Mouse (Mus musculus) forebrain, embryonic 11.5 days (tissue): ENCODE results near the gene Tanc2. TPM values are rescaled to one million over a fixed set of nuclear protein-coding genes. Genes with fewer than 3 reads are reported as not detected.
A peak's percentile ranks its signal among the peaks of the same experiment; 100 is the strongest.

Experiments
- ATAC-seq: fragments of 200-750 bp; cut with Nextera tagmentation; replicated peaks from 2 replicates; pipeline ENCODE4 v1.8.0; 2017; ENCODE audit warnings: moderate TSS enrichment; ENCODE audit not compliant: low FRiP score
- DNase-seq: peaks from one replicate; pipeline ENCODE4 v3.0.0-alpha.2; 2017; ENCODE audit warnings: low spot score
- H3K27ac ChIP-seq: fragments of 300-500 bp; sonication (generic); 2 replicates; pipeline ENCODE4 v1.5.1; 2014; ENCODE audit warnings: low read depth, low read length
- H3K27me3 ChIP-seq: fragments of 300-500 bp; sonication (generic); 2 replicates; pipeline ENCODE4 v1.6.1; 2014; ENCODE audit warnings: mild to moderate bottlenecking, low read length, mixed read lengths; ENCODE audit not compliant: control insufficient read depth, insufficient read depth
- H3K36me3 ChIP-seq: fragments of 300-500 bp; sonication (generic); 2 replicates; pipeline ENCODE4 v1.6.1; 2014; ENCODE audit warnings: mild to moderate bottlenecking, low read length, moderate library complexity, mixed read lengths; ENCODE audit not compliant: control insufficient read depth, insufficient read depth
- H3K4me1 ChIP-seq: fragments of 300-500 bp; sonication (generic); replicated peaks from 2 replicates; pipeline ENCODE4 v1.6.1; 2014; ENCODE audit warnings: low read length, mixed read lengths; ENCODE audit not compliant: control insufficient read depth, insufficient read depth
- H3K4me2 ChIP-seq: fragments of 300-500 bp; sonication (generic); 2 replicates; pipeline ENCODE4 v1.6.1; 2014; ENCODE audit warnings: low read depth, mild to moderate bottlenecking, low read length, moderate library complexity, mixed read lengths; ENCODE audit not compliant: severe bottlenecking
- H3K4me3 ChIP-seq: fragments of 300-500 bp; sonication (generic); 2 replicates; pipeline ENCODE4 v1.5.1; 2014; ENCODE audit warnings: low read depth, low read length
- H3K9ac ChIP-seq: fragments of 300-500 bp; sonication (generic); 2 replicates; pipeline ENCODE4 v1.6.1; 2014; ENCODE audit warnings: low read length
- H3K9me3 ChIP-seq: fragments of 300-500 bp; sonication (generic); 2 replicates; pipeline ENCODE4 v1.6.1; 2016; ENCODE audit warnings: low read length, mixed read lengths; ENCODE audit not compliant: control insufficient read depth
- WGBS: fragments of 180-500 bp; shearing (Covaris S2); extraction: QIAGEN DNeasy Blood & Tissue Kit; methylation state at CpG from one replicate; pipeline ENCODE4 v1.1.7; 2014; 5-methylcytosine and 5-hydroxymethylcytosine counted together
- polyA plus RNA-seq: library from polyadenylated mRNA; unstranded; fragments of >200 nt; fragmentation: Nextera tagmentation; extraction: Ambion mirVana; gene quantifications from 2 replicates; pipeline ENCODE4 v1.2.1, GENCODE M21; 2014

The Tanc2 gene
- polyA plus RNA-seq, 1 experiment from 2014 or later: 13.9 TPM

DNA sequence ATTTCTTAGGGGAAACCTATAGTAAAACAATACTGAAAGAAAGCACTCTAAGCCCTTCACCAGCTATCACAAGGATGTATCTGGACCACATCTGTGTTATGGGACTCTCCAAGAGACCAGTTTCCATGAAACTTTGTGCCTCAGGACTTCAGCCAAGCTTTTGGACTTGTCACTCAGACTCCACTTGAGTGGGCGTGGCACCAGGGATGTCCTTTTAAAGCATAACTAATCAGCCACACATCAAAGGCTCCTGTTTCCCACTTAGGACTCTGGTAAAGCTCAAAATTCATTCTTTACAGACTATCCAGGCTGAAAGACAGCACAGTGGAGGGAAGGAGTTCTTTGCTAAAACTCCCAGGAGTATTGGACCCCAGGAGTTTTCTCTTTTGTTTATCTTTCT lies 89.2 kb downstream of the Tanc2 start:
- WGBS: 78% methylated on average over 1 of the region's 1 CpGs
- Histone ChIP-seq H3K9me3 (no peaks in the 10 kb centered on the region), H3K4me2 (no peak overlapping the region), H3K4me3 (no peak overlapping the region), H3K36me3 (no peaks in the 10 kb centered on the region), H3K27me3 (no peaks in the 10 kb centered on the region), H3K4me1 (no peaks in the 10 kb centered on the region), H3K27ac (no peak overlapping the region), H3K9ac (no peak overlapping the region)
- DNase-seq (no peak), ATAC-seq (no peak)

DNA sequence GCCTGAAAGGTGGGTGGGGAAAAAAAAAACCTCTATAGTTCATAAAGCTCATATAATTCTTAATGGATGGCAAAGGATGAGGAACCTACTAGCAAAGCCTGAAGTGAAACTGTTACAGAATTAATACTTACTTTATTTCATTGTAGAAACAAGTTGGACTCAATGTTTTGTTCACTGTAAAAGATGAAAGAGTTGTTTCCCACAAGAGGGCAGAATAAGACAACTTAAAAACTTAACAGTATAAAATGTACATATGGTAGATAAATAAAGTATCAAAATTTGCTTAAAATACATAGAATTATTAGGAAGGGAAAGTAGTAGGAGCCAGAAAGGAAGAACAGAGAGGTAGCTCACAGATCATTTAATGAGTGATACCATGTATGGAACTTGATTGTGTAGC lies 95.0 kb downstream of the Tanc2 start:
- Histone ChIP-seq H3K4me2 (no peak overlapping the region), H3K4me3 (no peak overlapping the region), H3K4me1 (no peaks in the 10 kb centered on the region), H3K27me3 (no peaks in the 10 kb centered on the region), H3K27ac (no peak overlapping the region), H3K9ac (no peak overlapping the region), H3K36me3 (no peaks in the 10 kb centered on the region), H3K9me3 (no peaks in the 10 kb centered on the region)
- DNase-seq (no peak), ATAC-seq (no peak)

DNA sequence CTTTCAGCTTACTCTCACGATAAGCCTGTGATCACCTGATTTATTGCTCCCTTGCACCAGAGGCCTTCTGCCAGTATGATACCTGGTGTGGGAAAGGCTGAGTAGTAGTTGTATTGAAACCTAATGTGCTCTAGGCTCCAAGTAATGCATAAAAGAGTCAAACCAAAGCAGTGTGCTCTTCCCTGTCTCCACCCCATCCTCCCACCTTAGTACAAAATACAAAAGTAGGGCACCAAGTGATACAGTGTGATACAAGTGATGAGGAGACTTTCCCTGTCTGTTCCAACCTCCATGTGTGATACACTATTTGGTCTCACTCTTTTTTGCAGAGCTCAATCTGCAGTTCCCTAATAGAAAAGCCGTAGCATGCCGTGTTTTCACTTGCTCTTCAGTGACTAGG lies 110.7 kb downstream of the Tanc2 start:
- no peak for DNase-seq
- Histone ChIP-seq H3K4me1 (no peaks in the 10 kb centered on the region), H3K4me2 (no peak overlapping the region), H3K9ac (no peak overlapping the region), H3K4me3 (no peak overlapping the region), H3K27ac (no peak overlapping the region), H3K9me3 (no peaks in the 10 kb centered on the region), H3K36me3 (no peaks in the 10 kb centered on the region), H3K27me3 (no peaks in the 10 kb centered on the region)
- WGBS: 82% methylated on average over 3 of the region's 3 CpGs
- ATAC-seq: no peak

DNA sequence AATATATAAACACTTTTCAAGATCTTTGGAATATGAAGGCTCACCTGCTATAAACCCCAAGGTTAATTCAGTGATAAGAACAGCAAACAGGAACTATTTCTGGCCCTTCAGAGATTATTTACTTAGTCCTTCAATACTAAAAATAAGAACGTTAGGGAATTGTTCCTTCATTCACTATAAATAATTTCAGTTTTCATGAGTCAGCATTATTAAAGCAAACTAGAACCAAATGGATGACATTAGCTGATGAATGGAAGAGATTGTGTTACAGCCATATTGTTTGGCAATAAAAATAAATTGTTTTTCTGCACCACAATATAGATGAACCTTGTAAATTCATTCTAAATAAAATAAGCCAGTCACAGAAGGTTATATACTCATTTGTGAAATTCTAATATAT lies 129.9 kb downstream of the Tanc2 start:
- H3K4me3 ChIP-seq: no peak overlapping the region
- no peaks in the 10 kb centered on the region for H3K36me3 ChIP-seq
- WGBS: 79% methylated on average over 1 of the region's 1 CpGs
- no peaks in the 10 kb centered on the region for H3K4me1 ChIP-seq
- ATAC-seq (no peak), DNase-seq (no peak)
- H3K27ac ChIP-seq: no peak overlapping the region
- no peak overlapping the region for H3K9ac ChIP-seq
- H3K4me2 ChIP-seq: no peak overlapping the region
- H3K9me3 ChIP-seq: no peaks in the 10 kb centered on the region
- H3K27me3 ChIP-seq: no peaks in the 10 kb centered on the region

DNA sequence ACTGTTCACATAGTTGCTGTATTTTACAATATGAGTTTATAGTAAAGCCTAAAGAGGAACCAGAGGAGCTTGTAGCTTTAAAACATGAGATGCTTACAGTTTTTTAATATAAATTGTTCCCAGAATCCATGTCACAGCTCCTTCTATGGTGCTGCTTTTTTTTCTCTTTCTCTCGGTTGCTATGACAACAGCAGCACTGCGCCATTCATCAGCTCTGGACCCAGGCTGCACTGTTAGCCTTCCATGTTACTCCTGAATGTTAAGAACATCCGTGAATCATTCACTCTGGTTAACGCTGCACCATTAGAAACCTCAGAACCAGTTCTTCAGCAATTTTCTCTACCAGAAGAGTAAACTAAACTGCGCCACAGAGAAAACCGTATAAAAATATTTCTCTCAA lies 141.8 kb downstream of the Tanc2 start:
- Histone ChIP-seq H3K36me3 (no peaks in the 10 kb centered on the region), H3K27ac (no peak overlapping the region), H3K27me3 (no peaks in the 10 kb centered on the region), H3K9ac (no peak overlapping the region), H3K4me2 (no peak overlapping the region), H3K4me1 (no peaks in the 10 kb centered on the region), H3K4me3 (no peak overlapping the region), H3K9me3 (no peaks in the 10 kb centered on the region)
- peak; percentile 52 for DNase-seq
- WGBS: 49% methylated on average over 6 of the region's 6 CpGs
- peak; percentile 83 for ATAC-seq

DNA sequence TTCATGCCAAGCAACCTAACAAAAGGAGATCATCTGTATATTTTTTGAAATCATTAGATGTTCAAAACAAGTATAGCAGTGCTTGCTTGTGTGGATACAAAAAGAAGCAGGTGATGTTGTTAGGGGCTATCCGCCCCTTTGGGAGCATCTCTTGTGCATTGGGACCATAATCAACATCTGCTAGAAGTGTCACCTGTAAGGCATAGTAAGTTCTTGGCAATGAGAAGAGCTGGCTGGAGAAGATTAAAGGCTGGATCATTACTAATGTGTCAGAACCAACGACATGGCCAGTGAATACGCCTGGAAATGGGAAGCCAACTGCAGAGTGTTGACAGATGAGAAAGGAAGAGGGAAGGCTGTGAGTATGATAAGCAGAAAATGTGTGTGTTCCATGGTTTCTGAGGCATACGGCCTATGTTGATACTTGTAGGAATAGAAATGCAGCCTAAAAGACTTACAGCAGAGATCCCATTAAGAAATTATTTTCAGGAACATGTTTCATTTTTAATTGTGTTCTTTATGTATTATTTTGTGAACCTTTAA lies 142.3 kb downstream of the Tanc2 start:
- DNase-seq: no peak
- no peaks in the 10 kb centered on the region for H3K27me3 ChIP-seq
- no peak overlapping the region for H3K9ac ChIP-seq
- H3K4me2 ChIP-seq: no peak overlapping the region
- no peak for ATAC-seq
- no peaks in the 10 kb centered on the region for H3K36me3 ChIP-seq
- no peak overlapping the region for H3K4me3 ChIP-seq
- 82% methylated on average over 4 of the region's 4 CpGs for WGBS
- no peaks in the 10 kb centered on the region for H3K4me1 ChIP-seq
- no peak overlapping the region for H3K27ac ChIP-seq
- H3K9me3 ChIP-seq: no peaks in the 10 kb centered on the region

DNA sequence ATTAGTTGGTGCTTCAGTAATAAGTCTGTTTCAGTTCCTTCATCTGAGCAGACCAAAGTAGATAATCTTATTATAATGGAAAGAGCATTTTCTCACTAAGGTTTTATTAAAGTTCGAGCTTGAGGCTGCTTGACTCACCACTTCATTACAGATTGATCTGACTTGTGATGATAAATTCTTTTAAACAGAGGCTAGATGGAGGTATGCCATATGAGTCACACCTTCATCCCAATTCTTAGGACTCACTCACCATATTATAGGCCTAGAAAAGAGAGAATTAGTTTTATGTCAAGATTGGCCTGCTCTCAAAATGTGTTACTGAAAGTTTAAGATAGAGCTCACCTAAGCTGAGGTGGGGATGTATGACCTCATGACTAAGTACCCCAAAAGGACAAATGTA lies 153.4 kb downstream of the Tanc2 start:
- ATAC-seq (no peak), DNase-seq (no peak)
- Histone ChIP-seq H3K9ac (no peak overlapping the region), H3K36me3 (no peaks in the 10 kb centered on the region), H3K4me3 (no peak overlapping the region), H3K27me3 (no peaks in the 10 kb centered on the region), H3K4me1 (no peaks in the 10 kb centered on the region), H3K4me2 (no peak overlapping the region), H3K27ac (no peak overlapping the region), H3K9me3 (no peaks in the 10 kb centered on the region)
- WGBS: 85% methylated on average over 1 of the region's 1 CpGs

DNA sequence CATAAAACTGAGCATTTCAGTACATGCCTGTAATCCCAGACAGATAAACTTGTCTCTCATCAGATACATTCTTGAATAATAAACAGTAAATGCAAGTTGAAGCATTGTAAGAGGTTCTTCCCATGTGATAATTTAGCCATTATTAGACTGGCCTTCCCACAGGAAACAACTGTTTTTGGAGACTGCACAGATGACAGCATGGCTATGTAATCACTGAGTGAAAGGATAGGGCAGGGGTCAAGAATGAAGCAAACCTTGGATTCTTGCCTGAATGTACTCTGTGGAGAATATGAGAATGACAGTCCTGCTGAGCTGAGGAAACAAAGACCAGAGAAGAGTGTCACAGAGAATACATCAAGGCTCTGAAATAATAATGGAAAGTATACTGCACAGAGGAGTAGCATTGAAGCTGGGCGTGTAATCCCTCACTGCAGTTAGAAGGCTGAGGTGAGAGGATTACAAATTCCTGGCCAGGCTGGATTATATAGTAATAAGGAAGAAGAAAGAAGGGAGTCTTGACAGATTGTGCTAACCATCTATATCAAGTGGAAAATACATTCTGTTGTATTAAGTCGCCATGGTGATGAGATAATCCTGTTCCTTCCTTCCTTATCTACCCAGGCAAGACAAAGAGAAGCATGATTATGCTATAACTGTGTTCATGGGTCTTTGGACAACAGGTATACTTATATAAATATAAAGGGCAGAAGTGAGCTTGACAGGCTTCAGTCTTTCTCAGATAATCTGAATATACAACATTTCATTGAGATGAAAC lies 159.7 kb downstream of the Tanc2 start:
- DNase-seq (no peak), ATAC-seq (no peak)
- Histone ChIP-seq H3K4me1 (no peaks in the 10 kb centered on the region), H3K9ac (no peak overlapping the region), H3K9me3 (no peaks in the 10 kb centered on the region; the same call in 1 of the 2 replicates), H3K4me2 (no peak overlapping the region), H3K27me3 (no peaks in the 10 kb centered on the region), H3K27ac (no peak overlapping the region), H3K4me3 (no peak overlapping the region), H3K36me3 (no peaks in the 10 kb centered on the region)
- 73% methylated on average over 2 of the region's 2 CpGs for WGBS
